Mouse (Mus musculus): ENCODE measurements around the gene Usp13. TPM values are rescaled to one million over a fixed set of nuclear protein-coding genes. Genes with fewer than 3 reads are reported as not detected.

Usp13 gene
- polyA plus RNA-seq, 1 experiment = not detected

DNA sequence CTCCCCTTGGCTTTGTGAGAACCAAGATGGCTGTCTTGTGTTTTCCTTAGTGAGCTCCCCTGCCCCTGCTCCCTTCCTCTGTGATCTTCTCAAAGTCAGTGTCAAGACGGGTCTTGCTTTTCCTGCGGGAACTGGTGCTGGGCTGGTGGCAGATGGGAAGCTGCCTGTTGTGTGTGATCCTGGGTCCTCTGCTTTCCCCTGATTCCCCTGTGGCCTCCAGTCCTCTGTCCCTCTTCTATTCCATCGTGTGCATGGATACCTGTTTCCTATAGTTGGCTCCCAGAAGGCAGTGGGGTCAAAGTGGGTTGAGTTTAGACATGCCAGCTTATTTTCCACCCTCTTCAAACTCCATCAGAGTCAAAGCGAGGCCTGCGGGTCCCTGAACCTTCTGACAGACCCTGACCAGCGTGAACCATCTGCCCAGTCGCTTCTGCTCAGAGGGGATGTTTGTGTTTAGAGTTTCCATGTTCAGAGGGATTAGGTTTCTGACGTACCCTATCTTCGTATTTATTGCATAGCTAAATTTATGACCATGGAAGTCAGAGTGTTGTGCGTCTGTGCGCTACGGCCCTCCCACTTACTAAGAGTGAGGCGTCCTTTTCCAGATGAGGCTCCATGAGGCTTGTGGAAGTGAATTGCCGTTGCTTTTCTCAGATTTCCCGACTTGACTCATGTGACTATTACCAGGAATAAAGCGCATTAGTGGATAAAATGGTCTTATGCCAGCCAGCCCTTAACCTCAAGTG, 39.2 kb downstream of the Usp13 start:
- Histone ChIP-seq H3K4me3 (replicated peaks) (no peak overlapping the region), H3K9me3 (peaks cover 26% of the 10 kb centered on the region)
- no peak for TF ChIP-seq GATA1 (IDR thresholded peaks at IDR 0.05; ENCODE audit: borderline replicate concordance, low read length)
- no peak for TF ChIP-seq FLI1 (IDR thresholded peaks at IDR 0.05; ENCODE audit: low read length)

DNA sequence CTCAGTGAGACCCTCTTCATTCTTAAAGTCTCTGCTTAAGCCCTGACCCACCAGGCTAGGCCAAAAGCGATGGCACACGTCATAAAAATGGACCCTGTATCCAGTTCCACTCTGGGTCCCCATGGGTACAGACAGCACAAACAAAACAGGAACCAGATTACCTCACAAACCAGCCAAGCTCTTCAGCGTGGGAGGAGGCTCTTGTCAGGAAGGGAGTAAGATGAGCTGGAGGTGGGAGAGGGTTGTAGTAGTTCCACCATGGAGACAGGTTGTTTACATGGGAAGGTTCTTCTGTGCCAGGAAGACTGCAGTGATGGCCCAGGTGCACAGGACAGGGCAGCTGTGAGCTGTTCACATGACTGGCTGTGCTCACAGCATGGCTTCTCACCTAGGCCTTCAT, 53.7 kb downstream of the Usp13 start:
- Histone ChIP-seq H3K36me3 (replicated peaks; ENCODE audit: low read length) (no peaks in the 10 kb centered on the region), H3K4me3 (replicated peaks) (no peak overlapping the region), H3K4me1 (no peaks in the 10 kb centered on the region), H3K9me3 (peaks cover 26% of the 10 kb centered on the region), H3K27me3 (replicated peaks) (no peaks in the 10 kb centered on the region)
- no peak for TF ChIP-seq FLI1 (IDR thresholded peaks at IDR 0.05; ENCODE audit: low read length)
- TF ChIP-seq GATA1 (IDR thresholded peaks at IDR 0.05; ENCODE audit: borderline replicate concordance, low read length) = no peak

More for the DNA sequence above, 39.2 kb downstream of the Usp13 start:
- H3K36me3 ChIP-seq (replicated peaks; ENCODE audit: low read length) = no peaks in the 10 kb centered on the region
- no peaks in the 10 kb centered on the region for H3K27me3 ChIP-seq (replicated peaks)
- no peaks in the 10 kb centered on the region for H3K4me1 ChIP-seq

DNA sequence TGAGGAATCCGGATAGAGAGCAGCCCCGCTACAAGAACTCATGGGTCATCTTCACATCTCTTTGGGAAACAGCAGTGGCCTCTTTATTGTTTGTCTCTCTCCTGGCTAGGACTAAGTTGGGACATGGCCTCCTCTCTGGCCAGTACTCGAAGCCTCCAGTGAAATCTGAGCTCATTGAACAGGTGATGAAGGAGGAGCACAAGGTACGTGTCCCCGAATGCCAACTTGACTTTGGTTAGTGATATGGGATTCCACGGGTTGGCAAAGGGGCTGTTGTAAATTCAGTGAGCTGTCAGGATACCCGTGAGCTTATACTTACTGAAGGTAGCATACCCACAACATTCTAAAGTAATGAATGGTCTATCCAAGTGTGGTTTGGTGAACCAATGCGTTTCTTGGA, 69.0 kb downstream of the Usp13 start:
- Histone ChIP-seq H3K4me1 (no peaks in the 10 kb centered on the region), H3K27me3 (replicated peaks) (no peaks in the 10 kb centered on the region), H3K9me3 (peaks cover 12% of the 10 kb centered on the region; the same call in 1 of the 2 replicates), H3K4me3 (replicated peaks) (no peak overlapping the region), H3K36me3 (replicated peaks; ENCODE audit: low read length) (no peaks in the 10 kb centered on the region)
- no peak for TF ChIP-seq FLI1 (IDR thresholded peaks at IDR 0.05; ENCODE audit: low read length)
- TF ChIP-seq GATA1 (IDR thresholded peaks at IDR 0.05; ENCODE audit: borderline replicate concordance, low read length) = no peak

DNA sequence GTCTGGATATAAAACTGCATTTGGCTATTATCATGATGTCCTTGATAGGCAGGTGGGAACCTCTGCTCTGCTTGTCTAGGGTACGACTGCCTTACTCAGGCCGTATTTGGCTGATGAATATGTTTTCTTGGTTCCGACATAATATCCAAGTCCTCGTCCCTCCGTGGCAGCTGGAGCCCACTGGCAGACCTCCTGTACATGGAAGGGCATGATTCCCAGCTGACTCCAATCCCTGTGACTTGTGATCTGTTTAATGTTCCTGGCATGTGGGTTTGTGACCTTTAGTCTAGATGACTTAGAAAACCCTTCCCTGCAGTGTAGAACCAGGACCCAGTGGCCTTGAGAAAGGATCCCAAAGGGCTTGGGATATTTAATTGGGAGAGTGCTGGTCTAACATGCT, 71.5 kb downstream of the Usp13 start:
- no peak overlapping the region for H3K4me3 ChIP-seq (replicated peaks)
- TF ChIP-seq GATA1 (IDR thresholded peaks at IDR 0.05; ENCODE audit: borderline replicate concordance, low read length) = no peak
- no peak for TF ChIP-seq FLI1 (IDR thresholded peaks at IDR 0.05; ENCODE audit: low read length)
- no peaks in the 10 kb centered on the region for H3K27me3 ChIP-seq (replicated peaks)
- no peaks in the 10 kb centered on the region for H3K4me1 ChIP-seq
- no peaks in the 10 kb centered on the region for H3K36me3 ChIP-seq (replicated peaks; ENCODE audit: low read length)
- H3K9me3 ChIP-seq = peaks cover 20% of the 10 kb centered on the region; the same call in 1 of the 2 replicates

DNA sequence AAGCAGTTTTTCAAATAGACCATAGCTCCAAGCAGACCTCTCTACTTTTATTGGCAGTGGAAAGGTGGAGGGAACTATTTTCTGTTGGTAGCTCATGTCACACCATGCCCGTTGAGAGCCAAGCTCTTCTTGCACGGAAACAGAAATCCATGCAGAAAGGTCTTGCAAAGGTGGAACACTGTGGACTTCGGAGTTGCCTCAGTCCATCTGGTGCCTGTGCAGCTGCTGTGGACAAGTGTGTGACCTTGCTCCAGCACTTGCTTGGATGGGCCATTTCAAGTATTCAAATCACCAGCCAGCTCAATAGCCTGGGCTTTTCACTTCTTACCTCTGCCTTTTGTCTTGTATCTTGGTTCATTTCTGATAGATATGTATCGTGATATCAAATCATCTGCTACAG, 72.8 kb downstream of the Usp13 start:
- no peaks in the 10 kb centered on the region for H3K36me3 ChIP-seq (replicated peaks; ENCODE audit: low read length)
- H3K4me1 ChIP-seq = no peaks in the 10 kb centered on the region
- TF ChIP-seq GATA1 (IDR thresholded peaks at IDR 0.05; ENCODE audit: borderline replicate concordance, low read length) (no peak), FLI1 (IDR thresholded peaks at IDR 0.05; ENCODE audit: low read length) (no peak)
- peaks cover 22% of the 10 kb centered on the region; the same call in 1 of the 2 replicates for H3K9me3 ChIP-seq
- H3K4me3 ChIP-seq (replicated peaks) = no peak overlapping the region
- H3K27me3 ChIP-seq (replicated peaks) = no peaks in the 10 kb centered on the region

DNA sequence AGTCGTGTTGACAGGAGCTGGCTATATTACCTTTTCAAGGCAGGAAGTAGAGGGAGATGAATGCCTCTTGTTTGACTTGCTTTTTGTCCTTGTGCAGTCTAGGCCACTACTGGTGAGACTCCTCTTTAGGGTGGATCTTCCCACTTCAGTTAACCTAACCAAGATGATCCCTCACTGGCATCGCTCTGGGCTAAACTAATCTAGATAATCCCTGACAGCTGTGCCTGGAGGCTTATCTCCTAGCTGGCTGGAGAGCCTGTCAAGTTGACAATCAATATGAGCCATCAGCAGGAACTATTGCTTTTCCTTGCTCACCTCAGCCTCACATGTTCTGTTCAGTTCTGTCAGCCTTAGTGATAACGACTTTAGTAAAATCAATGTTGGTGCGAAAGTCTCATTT, 86.1 kb downstream of the Usp13 start:
- TF ChIP-seq GATA1 (IDR thresholded peaks at IDR 0.05; ENCODE audit: borderline replicate concordance, low read length) = no peak
- TF ChIP-seq FLI1 (IDR thresholded peaks at IDR 0.05; ENCODE audit: low read length) = no peak
- H3K4me3 ChIP-seq (replicated peaks) = no peak overlapping the region
- H3K9me3 ChIP-seq = peaks cover 3% of the 10 kb centered on the region; the same call in 1 of the 2 replicates
- no peaks in the 10 kb centered on the region for H3K27me3 ChIP-seq (replicated peaks)
- H3K4me1 ChIP-seq = no peaks in the 10 kb centered on the region
- H3K36me3 ChIP-seq (replicated peaks; ENCODE audit: low read length) = no peaks in the 10 kb centered on the region

DNA sequence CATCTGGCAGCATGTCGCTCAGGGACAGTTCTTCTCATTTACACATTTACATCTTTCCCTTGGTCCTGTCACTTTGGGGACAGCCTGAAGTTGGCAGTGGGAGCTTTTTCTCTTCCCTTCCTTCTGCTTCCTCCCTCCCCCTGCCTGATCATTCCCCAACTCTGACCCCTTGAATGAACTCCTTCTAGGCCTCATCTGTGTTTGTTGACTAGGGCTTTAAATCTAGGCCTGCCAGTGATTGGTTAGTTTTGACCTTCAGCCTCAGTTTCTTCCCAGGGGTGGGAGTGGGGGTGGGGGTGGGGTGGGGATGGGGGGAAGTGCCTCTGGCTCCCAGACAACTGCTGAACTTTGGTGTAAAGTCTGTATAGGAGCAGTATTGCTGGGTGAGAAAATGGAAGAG, 87.3 kb downstream of the Usp13 start:
- TF ChIP-seq GATA1 (IDR thresholded peaks at IDR 0.05; ENCODE audit: borderline replicate concordance, low read length) = no peak
- TF ChIP-seq FLI1 (IDR thresholded peaks at IDR 0.05; ENCODE audit: low read length) = no peak
- H3K4me1 ChIP-seq = no peaks in the 10 kb centered on the region
- H3K9me3 ChIP-seq = peaks cover 3% of the 10 kb centered on the region; the same call in 1 of the 2 replicates
- H3K36me3 ChIP-seq (replicated peaks; ENCODE audit: low read length) = no peaks in the 10 kb centered on the region
- no peaks in the 10 kb centered on the region for H3K27me3 ChIP-seq (replicated peaks)
- H3K4me3 ChIP-seq (replicated peaks) = no peak overlapping the region

DNA sequence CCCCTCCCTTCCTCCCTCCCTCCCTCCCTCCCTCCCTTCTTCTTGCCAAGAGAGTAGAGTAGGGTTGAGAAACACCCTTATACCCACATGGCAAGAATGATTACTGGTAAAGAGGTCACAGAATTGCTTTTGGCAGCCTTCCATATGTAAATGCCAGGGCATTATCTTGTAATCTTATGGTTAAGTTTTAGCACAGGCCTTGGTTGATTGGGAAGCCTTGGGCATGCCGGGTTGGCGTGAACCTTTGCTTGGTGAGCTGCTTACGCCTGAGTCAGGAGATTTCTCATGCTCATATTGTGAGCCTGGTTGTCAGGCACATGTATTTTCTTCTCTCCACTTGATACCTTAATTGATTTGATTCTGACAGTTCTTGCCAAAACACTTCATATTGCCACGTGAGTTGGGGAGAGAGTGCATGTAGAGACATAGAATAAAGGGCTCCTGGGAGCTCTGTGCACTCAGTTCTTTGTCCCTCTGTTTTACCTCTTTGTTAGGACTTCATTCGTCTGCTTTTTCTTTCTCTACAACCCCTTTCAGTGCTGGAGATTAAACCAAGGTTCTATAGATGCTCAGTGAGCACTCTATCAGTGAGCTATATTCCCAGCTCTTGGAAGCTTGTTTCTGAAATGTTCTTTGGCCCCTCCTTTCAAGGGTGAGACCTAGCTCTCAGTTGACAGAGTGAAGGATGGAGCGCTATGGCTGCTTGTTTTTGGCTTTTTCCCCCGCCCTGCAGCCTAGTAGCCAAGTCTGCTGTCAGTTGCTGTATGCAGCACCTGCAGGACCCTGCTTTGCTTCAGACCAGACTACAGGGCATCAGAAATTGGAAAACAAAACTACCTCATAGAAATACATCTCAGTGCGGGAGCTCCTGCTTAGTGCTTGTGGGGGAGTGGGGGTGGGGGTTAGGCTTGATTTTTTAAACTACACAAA, 88.8 kb downstream of the Usp13 start:
- H3K27me3 ChIP-seq (replicated peaks) = no peaks in the 10 kb centered on the region
- H3K4me3 ChIP-seq (replicated peaks) = no peak overlapping the region
- H3K4me1 ChIP-seq = no peaks in the 10 kb centered on the region
- H3K9me3 ChIP-seq = peaks cover 4% of the 10 kb centered on the region; the same call in 1 of the 2 replicates
- no peak for TF ChIP-seq FLI1 (IDR thresholded peaks at IDR 0.05; ENCODE audit: low read length)
- TF ChIP-seq GATA1 (IDR thresholded peaks at IDR 0.05; ENCODE audit: borderline replicate concordance, low read length) = no peak
- H3K36me3 ChIP-seq (replicated peaks; ENCODE audit: low read length) = no peaks in the 10 kb centered on the region

DNA sequence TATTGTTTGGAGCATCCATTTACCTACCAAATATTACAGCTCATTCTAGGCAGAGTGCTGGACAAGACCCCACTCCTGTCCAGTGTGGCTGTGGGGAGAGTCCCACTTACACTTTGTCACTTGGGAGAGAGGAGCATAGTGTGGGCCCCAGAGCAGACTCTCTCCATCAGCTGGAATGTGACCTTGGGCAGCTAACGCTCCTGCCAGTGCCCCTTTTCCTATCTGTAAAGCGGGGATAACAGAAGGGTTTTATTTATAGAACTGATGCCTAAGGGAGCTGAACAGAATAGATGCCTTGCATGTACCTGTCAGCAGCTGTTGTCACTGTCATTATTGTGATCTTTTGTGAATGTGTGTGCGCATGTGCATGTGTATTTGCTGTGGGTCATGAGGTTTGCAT, 91.1 kb downstream of the Usp13 start:
- TF ChIP-seq GATA1 (IDR thresholded peaks at IDR 0.05; ENCODE audit: borderline replicate concordance, low read length) = no peak
- TF ChIP-seq FLI1 (IDR thresholded peaks at IDR 0.05; ENCODE audit: low read length) = no peak
- Histone ChIP-seq H3K9me3 (peaks cover 10% of the 10 kb centered on the region), H3K36me3 (replicated peaks; ENCODE audit: low read length) (no peaks in the 10 kb centered on the region), H3K4me3 (replicated peaks) (no peak overlapping the region), H3K27me3 (replicated peaks) (no peaks in the 10 kb centered on the region), H3K4me1 (no peaks in the 10 kb centered on the region)

All from megakaryocyte, embryonic 14.5 days (primary cell).